Mouse (Mus musculus) liver, embryonic 14.5 days (tissue): ENCODE data around the gene Zfp787. TPM values are rescaled to one million over a fixed set of nuclear protein-coding genes. Genes with fewer than 3 reads are reported as not detected.
"Not testable (repeated sequence)": the region's sequence is repeated elsewhere in the genome, so short reads cannot be mapped to it uniquely, and the experiment has no call there.

ENCODE experiments used
- ATAC-seq: fragments of 200-750 bp; cut with Nextera tagmentation; 2 replicates; pipeline ENCODE4 v1.8.0; 2017; ENCODE audit warnings: moderate number of reproducible peaks, mild to moderate bottlenecking, moderate library complexity; ENCODE audit not compliant: insufficient read depth
- DNase-seq, 3 experiments: peaks; one replicate each; pipeline ENCODE4 v3.0.0-alpha.2; 2012 to 2013; ENCODE audit warnings: low read depth in 3 of 3, low spot score in 3 of 3
- H3K27ac ChIP-seq: fragments of 300-500 bp; sonication (generic); 2 replicates; pipeline ENCODE4 v1.5.1; 2014; ENCODE audit warnings: moderate library complexity, mild to moderate bottlenecking, control low read depth, inconsistent platforms
- H3K27me3 ChIP-seq: fragments of 300-500 bp; sonication (generic); 2 replicates; pipeline ENCODE4 v1.6.1; 2014; ENCODE audit warnings: mild to moderate bottlenecking, low read length, moderate library complexity; ENCODE audit not compliant: control insufficient read depth, insufficient read depth
- H3K36me3 ChIP-seq: fragments of 300-500 bp; sonication (generic); replicated peaks from 2 replicates; pipeline ENCODE4 v1.6.1; 2014; ENCODE audit warnings: low read depth; ENCODE audit not compliant: control insufficient read depth, insufficient read depth
- H3K4me1 ChIP-seq, 2 experiments: fragments of 200-500 bp in 1 of 2; fragments of 300-500 bp in 1 of 2; sonication (generic) in 1 of 2; replicated peaks; 2 replicates each; pipeline ENCODE4 v1.6.1; 2012 to 2014; ENCODE audit warnings: antibody characterized with exemption in 1 of 2, inconsistent platforms in 1 of 2, low read length in 1 of 2; ENCODE audit not compliant: control insufficient read depth in 2 of 2, insufficient read depth in 2 of 2
- H3K4me2 ChIP-seq: fragments of 300-500 bp; sonication (generic); 2 replicates; pipeline ENCODE4 v1.6.1; 2014; ENCODE audit warnings: low read depth, mild to moderate bottlenecking, control low read depth, moderate library complexity
- H3K4me3 ChIP-seq, 2 experiments: fragments of 200-500 bp in 1 of 2; fragments of 300-500 bp in 1 of 2; sonication (generic) in 1 of 2; 2 replicates each; pipeline ENCODE4 v1.5.1; 2012 to 2014; ENCODE audit warnings: low read depth in 2 of 2, low read length in 2 of 2, mild to moderate bottlenecking in 2 of 2, control low read depth in 1 of 2, inconsistent platforms in 1 of 2, moderate library complexity in 1 of 2; ENCODE audit not compliant: insufficient read depth in 1 of 2
- H3K9ac ChIP-seq: fragments of 300-500 bp; sonication (generic); replicated peaks from 2 replicates; pipeline ENCODE4 v1.6.1; 2014; ENCODE audit warnings: mild to moderate bottlenecking, control low read depth, moderate library complexity
- H3K9me3 ChIP-seq: fragments of 300-500 bp; sonication (generic); 2 replicates; pipeline ENCODE4 v1.6.1; 2016; ENCODE audit warnings: low read length, mixed read lengths; ENCODE audit not compliant: control insufficient read depth
- CTCF ChIP-seq: IDR thresholded peaks from 2 replicates; pipeline ENCODE4 v1.5.1; 2016; ENCODE audit warnings: antibody characterized with exemption, low read depth, control low read depth
- EP300 ChIP-seq: IDR thresholded peaks from 2 replicates; pipeline ENCODE4 v1.6.1; 2016; ENCODE audit warnings: antibody characterized with exemption, low read depth
- WGBS: fragments of 180-500 bp; shearing (Covaris S2); extraction: QIAGEN DNeasy Blood & Tissue Kit; methylation state at CpG from one replicate; pipeline ENCODE4 v1.1.7; 2014; ENCODE audit not compliant: insufficient replicate concordance; 5-methylcytosine and 5-hydroxymethylcytosine counted together
- polyA plus RNA-seq, 2 experiments: library from polyadenylated mRNA; depleted of rRNA in 1 of 2; stranded (reverse) in 1 of 2; unstranded in 1 of 2; fragments of >200 nt; fragmentation: Nextera tagmentation in 1 of 2; extraction: Ambion mirVana in 1 of 2; gene quantifications; 2 replicates each; pipeline versions ENCODE4 v1.2.1 to v1.2.3; 2012 to 2014

The Zfp787 gene
- polyA plus RNA-seq, 2 experiments = 6.7 to 12.5 TPM

GRCm38 (mm10) chr7:6132646-6133045, 23.2 kb downstream of the Zfp787 start:
- WGBS = 86% methylated on average over 30 of the region's 30 CpGs
- H3K36me3 ChIP-seq = peaks cover 2% of the 10 kb centered on the region; the same call in 1 of the 2 replicates
- no peak overlapping the region for H3K4me2 ChIP-seq
- ATAC-seq (no peak), DNase-seq (no peak)
- H3K9me3 ChIP-seq = no peaks in the 10 kb centered on the region
- TF ChIP-seq EP300 = no peak
- TF ChIP-seq CTCF = no peak
- no peak overlapping the region for H3K27ac ChIP-seq
- no peak overlapping the region for H3K4me3 ChIP-seq
- no peaks in the 10 kb centered on the region for H3K27me3 ChIP-seq
- H3K4me1 ChIP-seq = peaks cover 0 to 3% of the 10 kb centered on the region in 2 experiments; a peak in 1 of 4 replicates
- H3K9ac ChIP-seq = no peak overlapping the region

GRCm38 (mm10) chr7:6130346-6130745, 25.5 kb downstream of the Zfp787 start:
- H3K4me2 ChIP-seq = no peak overlapping the region
- H3K4me3 ChIP-seq = no peak overlapping the region
- no peaks in the 10 kb centered on the region for H3K9me3 ChIP-seq
- H3K9ac ChIP-seq = no peak overlapping the region
- H3K4me1 ChIP-seq = peaks cover 0 to 3% of the 10 kb centered on the region in 2 experiments; a peak in 1 of 4 replicates
- no peak for DNase-seq
- TF ChIP-seq EP300 = no peak
- TF ChIP-seq CTCF = no peak
- 42% methylated on average over 4 of the region's 4 CpGs for WGBS
- H3K27ac ChIP-seq = no peak overlapping the region
- H3K36me3 ChIP-seq = peaks cover 2% of the 10 kb centered on the region; the same call in 1 of the 2 replicates
- no peak for ATAC-seq
- no peaks in the 10 kb centered on the region for H3K27me3 ChIP-seq

- H3K4me1 ChIP-seq = peaks cover 0 to 3% of the 10 kb centered on the region in 2 experiments; a peak in 1 of 4 replicates
- H3K36me3 ChIP-seq = no peaks in the 10 kb centered on the region
- H3K9ac ChIP-seq = no peak overlapping the region
- no peak overlapping the region for H3K27ac ChIP-seq
- no peaks in the 10 kb centered on the region for H3K9me3 ChIP-seq
- no peaks in the 10 kb centered on the region for H3K27me3 ChIP-seq
- peak; percentile 92 for TF ChIP-seq CTCF
- no peak for TF ChIP-seq EP300
- WGBS = 23% methylated on average over 7 of the region's 7 CpGs
- DNase-seq (peak; percentile 50 to 63 (median 53)), ATAC-seq (peak; percentile 49; the same call in 1 of the 2 replicates)
- no peak overlapping the region for H3K4me2 ChIP-seq
- H3K4me3 ChIP-seq = no peak overlapping the region
Measured at GRCm38 (mm10) chr7:6126690-6127448, 28.9 kb downstream of the Zfp787 start.

- H3K4me2 ChIP-seq, H3K27ac ChIP-seq, H3K27me3 ChIP-seq, DNase-seq, H3K9ac ChIP-seq, H3K9me3 ChIP-seq, H3K4me1 ChIP-seq, H3K4me3 ChIP-seq, ATAC-seq, H3K36me3 ChIP-seq: not testable (repeated sequence)
- 53% methylated on average over 1 of the region's 1 CpGs for WGBS
Measured at GRCm38 (mm10) chr7:6121128-6121527, 34.7 kb downstream of the Zfp787 start.

- H3K4me2 ChIP-seq, H3K36me3 ChIP-seq, H3K9me3 ChIP-seq, H3K27ac ChIP-seq, H3K4me1 ChIP-seq, H3K9ac ChIP-seq, H3K27me3 ChIP-seq, ATAC-seq, H3K4me3 ChIP-seq, DNase-seq: not testable (repeated sequence)
- TF ChIP-seq CTCF = peak; percentile 16; the same call in 1 of the 2 replicates
- WGBS = 56% methylated on average over 2 of the region's 2 CpGs
Measured at GRCm38 (mm10) chr7:6120104-6120503, 35.7 kb downstream of the Zfp787 start.
